Mouse (Mus musculus): ENCODE data around the gene Nbl1.

Gene Nbl1

GRCm38 (mm10) chr4:139092356-139093195 lies at the start of gene Nbl1:
Nbl1 (minus strand) TSS chr4:139092993.
- Histone ChIP-seq H3K36me3 (ENCODE audit: control insufficient read depth, insufficient read depth, low read length, poor library complexity, severe bottlenecking) (no peaks in the 10 kb centered on the region), H3K27me3 (ENCODE audit: control insufficient read depth, insufficient read depth, low read length, poor library complexity, severe bottlenecking) (no peaks in the 10 kb centered on the region; the same call in 1 of the 2 replicates)
- DNase-seq (ENCODE audit: low read depth, low spot score) = no peak

GRCm38 (mm10) chr4:139141785-139142184 lies 49.0 kb upstream of the Nbl1 start:
- H3K27me3 ChIP-seq (ENCODE audit: control insufficient read depth, insufficient read depth, low read length, poor library complexity, severe bottlenecking) = no peaks in the 10 kb centered on the region
- no peaks in the 10 kb centered on the region for H3K36me3 ChIP-seq (ENCODE audit: control insufficient read depth, insufficient read depth, low read length, poor library complexity, severe bottlenecking)
- peak; percentile 25 for DNase-seq (ENCODE audit: low read depth, low spot score)

- DNase-seq (ENCODE audit: low read depth, low spot score) = peak; percentile 65
- Histone ChIP-seq H3K36me3 (ENCODE audit: control insufficient read depth, insufficient read depth, low read length, poor library complexity, severe bottlenecking) (no peaks in the 10 kb centered on the region), H3K27me3 (ENCODE audit: control insufficient read depth, insufficient read depth, low read length, poor library complexity, severe bottlenecking) (no peaks in the 10 kb centered on the region)
Measured at GRCm38 (mm10) chr4:139140267-139140666, 47.5 kb upstream of the Nbl1 start.

- Histone ChIP-seq H3K27me3 (ENCODE audit: control insufficient read depth, insufficient read depth, low read length, poor library complexity, severe bottlenecking) (no peaks in the 10 kb centered on the region), H3K36me3 (ENCODE audit: control insufficient read depth, insufficient read depth, low read length, poor library complexity, severe bottlenecking) (no peaks in the 10 kb centered on the region)
- no peak for DNase-seq (ENCODE audit: low read depth, low spot score)
Measured at GRCm38 (mm10) chr4:139136011-139136410, 43.2 kb upstream of the Nbl1 start.

- no peak for DNase-seq (ENCODE audit: low read depth, low spot score)
- Histone ChIP-seq H3K36me3 (ENCODE audit: control insufficient read depth, insufficient read depth, low read length, poor library complexity, severe bottlenecking) (no peaks in the 10 kb centered on the region), H3K27me3 (ENCODE audit: control insufficient read depth, insufficient read depth, low read length, poor library complexity, severe bottlenecking) (no peaks in the 10 kb centered on the region)
Measured at GRCm38 (mm10) chr4:139133109-139133508, 40.3 kb upstream of the Nbl1 start.

- no peaks in the 10 kb centered on the region for H3K36me3 ChIP-seq (ENCODE audit: control insufficient read depth, insufficient read depth, low read length, poor library complexity, severe bottlenecking)
- DNase-seq (ENCODE audit: low read depth, low spot score) = no peak
Measured at GRCm38 (mm10) chr4:139131858-139132672, 39.3 kb upstream of the Nbl1 start.

GRCm38 (mm10) chr4:139130701-139131549 lies 38.1 kb upstream of the Nbl1 start, which contains the start of gene Minos1:
Minos1 (minus strand) TSS chr4:139131113.
- DNase-seq (ENCODE audit: low read depth, low spot score) = peak; percentile 98
- Histone ChIP-seq H3K36me3 (ENCODE audit: control insufficient read depth, insufficient read depth, low read length, poor library complexity, severe bottlenecking) (no peaks in the 10 kb centered on the region), H3K27me3 (ENCODE audit: control insufficient read depth, insufficient read depth, low read length, poor library complexity, severe bottlenecking) (no peaks in the 10 kb centered on the region)

More at GRCm38 (mm10) chr4:139131858-139132672, 39.3 kb upstream of the Nbl1 start:
- no peaks in the 10 kb centered on the region for H3K27me3 ChIP-seq (ENCODE audit: control insufficient read depth, insufficient read depth, low read length, poor library complexity, severe bottlenecking)

- DNase-seq (ENCODE audit: low read depth, low spot score) = peak; percentile 65
- H3K27me3 ChIP-seq (ENCODE audit: control insufficient read depth, insufficient read depth, low read length, poor library complexity, severe bottlenecking) = no peaks in the 10 kb centered on the region
- H3K36me3 ChIP-seq (ENCODE audit: control insufficient read depth, insufficient read depth, low read length, poor library complexity, severe bottlenecking) = no peaks in the 10 kb centered on the region
Measured at GRCm38 (mm10) chr4:139129806-139130700, 37.3 kb upstream of the Nbl1 start.

GRCm38 (mm10) chr4:139126475-139126874 lies 33.7 kb upstream of the Nbl1 start:
- H3K36me3 ChIP-seq (ENCODE audit: control insufficient read depth, insufficient read depth, low read length, poor library complexity, severe bottlenecking) = no peaks in the 10 kb centered on the region
- DNase-seq (ENCODE audit: low read depth, low spot score) = no peak

GRCm38 (mm10) chr4:139124940-139125339 lies 32.1 kb upstream of the Nbl1 start:
- no peaks in the 10 kb centered on the region for H3K27me3 ChIP-seq (ENCODE audit: control insufficient read depth, insufficient read depth, low read length, poor library complexity, severe bottlenecking)
- no peaks in the 10 kb centered on the region for H3K36me3 ChIP-seq (ENCODE audit: control insufficient read depth, insufficient read depth, low read length, poor library complexity, severe bottlenecking)
- DNase-seq (ENCODE audit: low read depth, low spot score) = no peak

More at GRCm38 (mm10) chr4:139126475-139126874, 33.7 kb upstream of the Nbl1 start:
- no peaks in the 10 kb centered on the region for H3K27me3 ChIP-seq (ENCODE audit: control insufficient read depth, insufficient read depth, low read length, poor library complexity, severe bottlenecking)

- no peaks in the 10 kb centered on the region for H3K27me3 ChIP-seq (ENCODE audit: control insufficient read depth, insufficient read depth, low read length, poor library complexity, severe bottlenecking)
- no peak for DNase-seq (ENCODE audit: low read depth, low spot score)
- no peaks in the 10 kb centered on the region for H3K36me3 ChIP-seq (ENCODE audit: control insufficient read depth, insufficient read depth, low read length, poor library complexity, severe bottlenecking)
Measured at GRCm38 (mm10) chr4:139122557-139122956, 29.8 kb upstream of the Nbl1 start.

GRCm38 (mm10) chr4:139120998-139121397 lies 28.2 kb upstream of the Nbl1 start:
- no peak for DNase-seq (ENCODE audit: low read depth, low spot score)
- H3K27me3 ChIP-seq (ENCODE audit: control insufficient read depth, insufficient read depth, low read length, poor library complexity, severe bottlenecking) = no peaks in the 10 kb centered on the region
- H3K36me3 ChIP-seq (ENCODE audit: control insufficient read depth, insufficient read depth, low read length, poor library complexity, severe bottlenecking) = no peaks in the 10 kb centered on the region

GRCm38 (mm10) chr4:139120281-139120814 lies 27.6 kb upstream of the Nbl1 start:
- no peaks in the 10 kb centered on the region for H3K27me3 ChIP-seq (ENCODE audit: control insufficient read depth, insufficient read depth, low read length, poor library complexity, severe bottlenecking)
- no peaks in the 10 kb centered on the region for H3K36me3 ChIP-seq (ENCODE audit: control insufficient read depth, insufficient read depth, low read length, poor library complexity, severe bottlenecking)
- DNase-seq (ENCODE audit: low read depth, low spot score) = no peak
